16 mouse cellular contexts compared by ENCODE assay signal in genomic region chr11:59437954-59438353, GRCm38 (mm10).
"Had no signal": no experiment of that assay in that cellular context is flagged by ENCODE, and none has a peak within 500 bp of the region (broad histone marks: within the 10 kb centered on the region; RNA-seq: fewer than 3 reads in every experiment).

No protein-coding gene starts in this region.

- DNase-seq: lung, adult 18-20 months; lung, embryonic 14.5 days; lung, postnatal 10 days; right cerebral cortex, postnatal 14 days; thymus, adult 18-20 months; thymus, postnatal 14 days; thymus, postnatal 4 days had no signal

- H3K27me3 ChIP-seq: midbrain, embryonic 13.5 days; midbrain, embryonic 15.5 days; neural tube, embryonic 12.5 days; stomach, embryonic 15.5 days had no signal

- H3K4me1 ChIP-seq: megakaryocyte, embryonic 14.5 days; midbrain, embryonic 13.5 days; midbrain, embryonic 15.5 days; neural tube, embryonic 12.5 days; stomach, embryonic 15.5 days had no signal

- H3K9ac ChIP-seq: liver, embryonic 14.5 days; lung, embryonic 14.5 days; midbrain, embryonic 13.5 days; midbrain, embryonic 15.5 days; neural tube, embryonic 12.5 days; stomach, embryonic 15.5 days had no signal

- H3K4me3 ChIP-seq: megakaryocyte, embryonic 14.5 days; midbrain, embryonic 13.5 days; midbrain, embryonic 15.5 days; neural tube, embryonic 12.5 days; stomach, embryonic 15.5 days had no signal

- H3K4me2 ChIP-seq: lung, embryonic 14.5 days; midbrain, embryonic 11.5 days; midbrain, embryonic 13.5 days; midbrain, embryonic 15.5 days; neural tube, embryonic 12.5 days; stomach, embryonic 15.5 days had no signal

- ATAC-seq: midbrain, embryonic 13.5 days; midbrain, embryonic 15.5 days had no signal

- H3K27ac ChIP-seq: liver, embryonic 14.5 days; macrophage; midbrain, embryonic 13.5 days; midbrain, embryonic 15.5 days; neural tube, embryonic 12.5 days; stomach, embryonic 15.5 days; stomach, postnatal 0 days had no signal

- H3K9me3 ChIP-seq: midbrain, embryonic 15.5 days; stomach, embryonic 15.5 days had no signal
